Mouse (Mus musculus) thymus, adult 2 months (tissue): ENCODE results near the gene Myh13. TPM values are rescaled to one million over a fixed set of nuclear protein-coding genes. Genes with fewer than 3 reads are reported as not detected.
A peak's percentile ranks its signal among the peaks of the same experiment; 100 is the strongest.

ENCODE experiments used
- DNase-seq: peaks from one replicate; pipeline ENCODE4 v3.0.0; 2021
- H3K27ac ChIP-seq: fragments of 200-500 bp; 2 replicates; pipeline ENCODE4 v1.5.1; 2012; ENCODE audit warnings: low read length, control low read depth; ENCODE audit not compliant: control insufficient read depth, insufficient read depth
- H3K27me3 ChIP-seq: fragments of 200-500 bp; 2 replicates; pipeline ENCODE4 v1.6.1; 2012; ENCODE audit warnings: mild to moderate bottlenecking, low read length, moderate library complexity, mixed read lengths; ENCODE audit not compliant: control insufficient read depth, insufficient read depth
- H3K36me3 ChIP-seq: fragments of 200-500 bp; 2 replicates; pipeline ENCODE4 v1.6.1; 2012; ENCODE audit warnings: mild to moderate bottlenecking, low read length, moderate library complexity; ENCODE audit not compliant: control insufficient read depth, insufficient read depth
- H3K4me1 ChIP-seq: fragments of 200-500 bp; replicated peaks from 2 replicates; pipeline ENCODE4 v1.6.1; 2012; ENCODE audit warnings: low read length; ENCODE audit not compliant: control insufficient read depth, insufficient read depth
- H3K4me3 ChIP-seq: fragments of 200-500 bp; 2 replicates; pipeline ENCODE4 v1.5.1; 2012; ENCODE audit warnings: mild to moderate bottlenecking, low read length, control low read depth, moderate library complexity; ENCODE audit not compliant: control insufficient read depth, insufficient read depth
- CTCF ChIP-seq: fragments of 200-500 bp; IDR thresholded peaks from 2 replicates; pipeline ENCODE4 v1.5.1; 2012; ENCODE audit warnings: mild to moderate bottlenecking, control low read depth, low read length, moderate library complexity, borderline replicate concordance; ENCODE audit not compliant: control insufficient read depth, poor library complexity, insufficient read depth; ENCODE audit errors: extremely low read depth
- POLR2A ChIP-seq: fragments of 200-500 bp; IDR thresholded peaks from 2 replicates; pipeline ENCODE4 v1.6.1; 2012; ENCODE audit warnings: mild to moderate bottlenecking, low read length, control low read depth, moderate library complexity; ENCODE audit not compliant: control insufficient read depth, poor library complexity, insufficient read depth; ENCODE audit errors: extremely low read depth
- WGBS: fragments of 180-500 bp; shearing (Covaris S2); methylation state at CpG from one replicate; pipeline ENCODE4 v1.1.7; 2018; 5-methylcytosine and 5-hydroxymethylcytosine counted together
- polyA plus RNA-seq: library from polyadenylated mRNA; depleted of rRNA; stranded (reverse); fragments of >200 nt; gene quantifications from 2 replicates; pipeline ENCODE4 v1.2.3, GENCODE M21; 2012

The Myh13 gene
- polyA plus RNA-seq, 1 experiment, result 0.03 TPM

GRCm38 (mm10) chr11:67345186-67345855 lies 23.9 kb downstream of the Myh13 start:
- Histone ChIP-seq H3K4me1 (no peaks in the 10 kb centered on the region), H3K27ac (no peak overlapping the region), H3K4me3 (no peak overlapping the region), H3K36me3 (no peaks in the 10 kb centered on the region), H3K27me3 (no peaks in the 10 kb centered on the region)
- DNase-seq, result no peak
- no peak for TF ChIP-seq CTCF
- TF ChIP-seq POLR2A, result no peak
- WGBS, result 61% methylated on average over 2 of the region's 2 CpGs

GRCm38 (mm10) chr11:67345856-67346236 lies 24.4 kb downstream of the Myh13 start:
- no peaks in the 10 kb centered on the region for H3K27me3 ChIP-seq
- no peak for TF ChIP-seq POLR2A
- TF ChIP-seq CTCF, result no peak

GRCm38 (mm10) chr11:67350153-67350768 lies 28.8 kb downstream of the Myh13 start:
- no peak overlapping the region for H3K4me3 ChIP-seq
- DNase-seq, result peak; percentile 40
- no peaks in the 10 kb centered on the region for H3K4me1 ChIP-seq
- no peak overlapping the region for H3K27ac ChIP-seq
- H3K27me3 ChIP-seq, result no peaks in the 10 kb centered on the region
- WGBS, result 59% methylated on average over 14 of the region's 14 CpGs
- H3K36me3 ChIP-seq, result no peaks in the 10 kb centered on the region
- TF ChIP-seq CTCF (no peak), POLR2A (no peak)

More at GRCm38 (mm10) chr11:67345856-67346236, 24.4 kb downstream of the Myh13 start:
- no peak overlapping the region for H3K27ac ChIP-seq
- no peak for DNase-seq
- no peaks in the 10 kb centered on the region for H3K4me1 ChIP-seq
- no peak overlapping the region for H3K4me3 ChIP-seq
- no peaks in the 10 kb centered on the region for H3K36me3 ChIP-seq

- TF ChIP-seq POLR2A (no peak), CTCF (no peak)
- WGBS, result 43% methylated on average over 4 of the region's 4 CpGs
- no peaks in the 10 kb centered on the region for H3K4me1 ChIP-seq
Observed at GRCm38 (mm10) chr11:67353011-67353410, 31.6 kb downstream of the Myh13 start.

GRCm38 (mm10) chr11:67358031-67358430 lies 36.6 kb downstream of the Myh13 start:
- Histone ChIP-seq H3K27ac (no peak overlapping the region), H3K36me3 (no peaks in the 10 kb centered on the region), H3K4me1 (no peaks in the 10 kb centered on the region; the same call in 1 of the 2 replicates), H3K27me3 (no peaks in the 10 kb centered on the region), H3K4me3 (no peak overlapping the region)
- WGBS, result 69% methylated on average over 10 of the region's 10 CpGs
- TF ChIP-seq POLR2A (no peak), CTCF (no peak)
- DNase-seq, result no peak

More at GRCm38 (mm10) chr11:67353011-67353410, 31.6 kb downstream of the Myh13 start:
- Histone ChIP-seq H3K27me3 (no peaks in the 10 kb centered on the region), H3K36me3 (no peaks in the 10 kb centered on the region), H3K27ac (no peak overlapping the region), H3K4me3 (no peak overlapping the region)
- DNase-seq, result no peak

GRCm38 (mm10) chr11:67362236-67362635 lies 40.8 kb downstream of the Myh13 start:
- no peak for TF ChIP-seq POLR2A
- no peak for TF ChIP-seq CTCF
- no peak for DNase-seq
- no peaks in the 10 kb centered on the region for H3K36me3 ChIP-seq
- H3K4me1 ChIP-seq, result no peaks in the 10 kb centered on the region; the same call in 1 of the 2 replicates
- H3K4me3 ChIP-seq, result no peak overlapping the region
- H3K27me3 ChIP-seq, result no peaks in the 10 kb centered on the region
- WGBS, result 82% methylated on average over 3 of the region's 3 CpGs
- H3K27ac ChIP-seq, result no peak overlapping the region
